Mouse (Mus musculus): ENCODE data around the gene Mrpl9.
A peak's percentile ranks its signal among the peaks of the same experiment; 100 is the strongest.

Mrpl9 gene

DNA sequence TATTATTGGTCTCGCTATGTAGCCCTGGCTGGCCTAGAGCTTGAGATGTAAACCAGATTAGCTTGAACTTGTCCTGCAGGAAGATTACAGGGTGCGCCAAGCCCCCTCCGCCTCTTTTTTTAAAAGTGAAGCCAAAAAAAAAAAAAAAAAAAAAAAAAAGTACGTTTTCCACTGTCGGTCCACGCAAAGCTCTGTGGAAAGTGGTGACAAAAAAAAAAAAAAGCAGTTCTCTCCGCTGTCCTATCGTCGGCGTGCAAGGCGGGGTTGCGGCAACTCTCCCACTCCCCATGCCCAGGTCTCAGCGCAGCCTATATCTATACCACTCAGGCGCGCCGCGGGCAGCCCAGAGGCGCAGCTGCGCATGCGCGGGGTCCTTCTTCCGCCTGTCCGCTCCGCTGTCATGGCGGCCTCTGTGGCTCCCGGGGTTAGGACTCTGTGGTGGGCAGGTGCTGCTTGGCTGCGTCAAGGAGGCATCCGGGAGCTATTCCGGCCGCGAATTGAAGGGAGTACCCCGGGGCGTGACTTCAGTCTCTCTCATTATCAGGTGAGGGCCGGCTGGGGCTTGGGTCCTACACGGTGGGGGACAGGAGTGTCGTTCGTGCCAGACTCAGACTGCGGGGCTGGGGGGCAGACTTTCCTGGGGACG, at the start of gene Mrpl9:
Gene Mrpl9 (plus strand): TSS at position 368 of the 646 bp plus-strand sequence.
- peak; percentile 85 for DNase-seq (ENCODE audit: low read depth, low spot score)

DNA sequence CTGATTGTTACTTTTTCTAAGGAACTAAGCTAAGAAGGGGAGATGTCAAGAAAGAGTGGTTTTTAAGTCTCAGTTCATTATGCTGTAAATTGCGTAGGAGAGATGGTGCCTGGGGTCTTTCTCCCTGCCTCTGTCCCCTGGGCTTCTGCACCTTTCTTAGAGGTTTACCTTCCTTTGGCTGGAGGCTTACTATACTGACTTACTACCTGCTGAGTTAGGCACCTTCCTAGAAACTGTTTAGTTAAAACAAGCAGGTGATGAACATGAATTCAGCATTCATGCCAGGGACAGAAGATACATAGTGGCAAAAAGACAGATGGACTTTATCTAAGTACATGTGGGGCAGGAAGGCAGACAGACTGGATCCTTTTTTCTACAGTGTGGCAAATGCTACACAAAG, 46.8 kb upstream of the Mrpl9 start:
- no peak for DNase-seq (ENCODE audit: low read depth, low spot score)

DNA sequence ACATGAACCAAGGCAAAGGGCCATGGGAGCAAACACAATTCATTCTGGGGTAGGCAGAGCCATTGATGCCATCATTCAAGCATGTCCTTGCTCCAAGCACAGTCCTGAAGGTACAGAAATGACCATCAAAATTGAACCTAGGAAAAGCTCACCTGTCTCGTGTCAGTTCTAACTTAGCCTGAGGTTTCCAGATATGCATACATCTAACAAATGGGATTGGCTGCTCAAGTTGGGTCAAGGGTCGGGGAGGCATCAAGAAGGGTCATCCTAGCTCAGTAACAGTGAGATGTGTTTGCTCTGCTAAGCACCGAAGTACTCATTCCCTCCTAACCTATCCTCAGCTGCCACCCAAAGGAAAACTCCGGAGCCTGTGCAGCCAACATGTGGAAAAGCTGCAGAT, 46.3 kb upstream of the Mrpl9 start:
- no peak for DNase-seq (ENCODE audit: low read depth, low spot score)

DNA sequence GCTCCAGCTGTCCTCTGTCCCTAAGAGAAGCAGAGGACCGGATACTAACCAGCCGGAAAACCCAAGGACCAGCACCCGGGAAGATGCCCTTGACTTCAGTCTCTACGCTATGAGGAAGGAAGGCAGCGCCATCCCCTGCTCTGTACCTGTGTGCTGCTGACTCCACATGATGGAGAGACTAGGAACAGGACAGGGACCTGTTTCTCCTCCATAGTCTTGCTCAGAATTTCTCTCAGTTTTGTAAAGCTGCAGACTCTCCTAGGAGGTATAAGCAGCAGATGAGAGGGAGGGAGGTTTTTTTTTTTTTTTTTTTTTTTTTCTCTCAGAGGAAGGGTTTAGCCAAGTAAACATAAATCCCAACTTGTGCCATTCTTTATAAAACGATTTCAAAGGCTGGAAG, 44.9 kb upstream of the Mrpl9 start, which contains the start of gene Lingo4:
Gene Lingo4 (plus strand): TSS at position 301 of the 400 bp plus-strand sequence.
- DNase-seq (ENCODE audit: low read depth, low spot score) = no peak

DNA sequence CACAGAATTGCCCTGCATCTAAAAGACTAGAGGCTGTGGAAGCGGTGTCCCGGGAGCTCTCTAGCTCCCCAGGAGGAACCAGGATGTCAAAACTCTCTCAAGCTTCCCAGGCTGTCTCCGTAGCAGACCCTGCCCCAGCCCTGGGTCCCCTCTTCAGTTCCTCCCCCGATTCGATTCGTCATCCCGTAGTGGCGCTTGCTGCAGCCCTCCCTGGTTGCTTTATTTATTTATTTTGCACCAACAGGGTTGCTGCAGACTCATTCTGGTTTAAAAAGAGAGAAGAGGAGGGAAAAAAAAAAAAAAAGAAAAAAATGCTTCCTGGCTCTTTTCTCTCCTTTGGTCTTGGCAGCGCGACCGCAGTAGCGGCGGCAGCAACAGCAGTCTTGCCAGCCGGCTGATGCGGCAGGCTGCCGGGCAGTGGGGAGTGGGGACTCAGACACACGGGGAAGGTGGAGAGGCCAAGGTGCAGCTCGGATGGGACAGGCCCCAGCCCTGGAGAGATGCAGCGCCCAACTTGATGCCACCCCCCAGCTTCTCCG, 44.1 kb upstream of the Mrpl9 start:
- no peak for DNase-seq (ENCODE audit: low read depth, low spot score)

DNA sequence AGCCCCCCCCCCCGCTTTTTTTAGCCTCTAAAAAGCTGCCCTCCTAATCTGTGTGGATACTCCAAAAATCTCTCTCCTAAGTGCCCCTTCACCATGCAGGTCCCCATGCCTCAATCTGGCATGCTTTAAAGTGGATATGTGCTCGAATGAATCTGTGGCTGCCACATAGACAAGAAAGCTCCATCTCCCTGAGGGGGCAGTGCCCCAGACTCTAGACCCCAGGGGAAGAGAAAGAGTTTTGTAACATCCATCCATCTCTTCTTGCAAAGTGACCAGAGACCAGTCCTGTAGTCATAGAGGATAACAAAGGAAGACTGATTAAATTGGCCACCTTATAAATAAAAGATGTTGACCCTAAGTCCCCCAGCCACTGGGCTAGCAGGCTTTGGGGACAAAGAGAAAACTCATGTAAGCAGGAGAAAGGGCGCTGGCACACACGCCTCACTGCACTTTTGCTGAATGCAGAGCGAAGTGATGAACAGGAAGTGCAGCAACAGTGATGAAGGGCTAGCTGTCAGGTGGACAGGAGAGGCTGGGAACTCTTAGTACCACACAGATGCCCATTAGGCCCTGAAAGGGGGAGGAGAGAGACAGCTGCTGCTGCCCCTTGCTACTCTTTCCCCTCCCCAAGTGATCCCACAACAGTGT, 43.3 kb upstream of the Mrpl9 start:
- DNase-seq (ENCODE audit: low read depth, low spot score) = no peak

DNA sequence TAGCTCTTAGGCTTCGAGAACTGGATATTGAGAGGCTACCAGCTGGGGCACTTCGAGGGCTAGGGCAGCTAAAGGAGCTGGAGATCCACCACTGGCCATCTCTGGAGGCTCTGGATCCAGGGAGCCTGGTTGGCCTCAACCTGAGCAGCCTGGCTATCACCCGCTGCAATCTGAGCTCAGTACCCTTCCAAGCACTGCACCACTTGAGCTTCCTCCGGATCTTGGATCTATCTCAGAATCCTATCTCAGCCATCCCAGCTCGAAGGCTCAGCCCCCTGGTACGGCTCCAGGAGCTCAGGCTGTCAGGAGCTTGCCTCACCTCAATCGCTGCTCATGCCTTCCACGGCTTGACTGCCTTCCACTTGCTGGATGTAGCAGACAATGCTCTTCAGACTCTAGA, 40.7 kb upstream of the Mrpl9 start:
- DNase-seq (ENCODE audit: low read depth, low spot score) = no peak

DNA sequence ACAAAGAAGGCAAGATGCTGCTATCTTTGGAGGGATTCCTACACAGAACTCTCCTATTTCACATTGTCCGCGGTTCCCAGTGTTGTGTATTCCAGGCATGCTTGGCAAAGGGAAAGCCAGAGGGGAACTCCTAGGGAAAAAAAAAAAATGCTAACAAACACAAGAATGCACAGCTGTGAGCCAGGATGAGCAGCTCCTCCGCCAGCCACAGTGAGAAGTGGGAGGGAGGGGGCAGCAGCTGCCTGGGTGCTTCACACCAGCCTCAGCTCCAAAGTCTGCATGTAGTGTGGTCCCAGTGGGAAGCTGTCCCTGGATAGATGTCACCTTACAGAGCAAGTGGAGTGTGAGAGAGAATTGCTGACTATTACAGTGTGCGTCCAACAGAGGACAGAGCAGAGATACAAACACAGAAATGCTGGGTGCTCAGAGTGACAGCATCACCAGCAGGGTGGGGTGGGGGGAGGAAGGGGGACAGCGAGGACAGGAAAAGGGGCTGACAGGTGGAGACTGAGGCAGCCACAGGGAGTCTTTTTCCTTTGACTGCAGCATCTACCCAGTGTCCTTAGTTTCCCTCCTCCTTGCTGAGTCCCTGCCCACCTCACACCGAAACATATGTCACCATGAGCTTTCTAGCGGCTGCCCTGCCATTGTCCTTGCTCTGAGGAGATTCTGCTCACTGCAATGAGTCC, 38.6 kb upstream of the Mrpl9 start:
- DNase-seq (ENCODE audit: low read depth, low spot score) = no peak

DNA sequence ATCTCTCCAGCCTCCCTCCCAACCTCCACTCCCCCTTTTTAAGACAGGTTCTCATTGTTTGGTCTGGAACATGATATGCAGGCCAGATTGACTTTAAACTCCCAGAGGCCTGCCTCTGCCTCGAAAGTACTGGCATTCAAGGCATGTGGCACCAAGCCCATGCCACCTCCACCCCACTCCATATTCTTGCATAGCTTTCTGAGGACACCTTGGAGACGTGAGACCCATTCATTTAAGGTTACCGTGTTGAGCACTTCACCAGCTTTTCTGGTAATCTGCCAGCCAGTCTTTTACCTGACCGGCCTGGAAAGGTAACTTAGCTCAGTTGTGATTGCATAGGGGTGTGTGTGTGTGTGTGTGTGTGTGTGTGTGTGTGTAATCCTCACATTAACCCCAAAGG, 37.6 kb upstream of the Mrpl9 start:
- DNase-seq (ENCODE audit: low read depth, low spot score) = no peak

DNA sequence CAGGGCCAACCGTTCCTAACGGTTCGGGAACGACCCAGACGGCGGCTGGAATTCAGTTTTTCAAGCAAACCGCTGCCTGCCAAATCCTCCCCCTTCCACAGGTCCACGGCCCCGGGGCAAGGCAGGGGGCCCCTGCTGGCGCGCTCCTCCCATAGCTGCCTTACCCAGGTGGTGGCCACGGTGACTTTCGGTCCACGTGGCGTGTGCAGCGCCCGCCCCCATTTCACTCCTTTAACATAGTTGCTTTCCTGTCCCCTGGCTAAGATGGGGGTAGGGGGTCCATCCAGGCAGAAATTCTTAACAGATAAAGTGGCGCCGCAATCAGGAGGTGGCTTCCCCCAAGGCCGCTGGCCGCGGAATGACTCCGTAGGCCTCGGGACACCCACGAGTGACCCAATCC, 30.6 kb upstream of the Mrpl9 start:
- DNase-seq (ENCODE audit: low read depth, low spot score) = no peak

DNA sequence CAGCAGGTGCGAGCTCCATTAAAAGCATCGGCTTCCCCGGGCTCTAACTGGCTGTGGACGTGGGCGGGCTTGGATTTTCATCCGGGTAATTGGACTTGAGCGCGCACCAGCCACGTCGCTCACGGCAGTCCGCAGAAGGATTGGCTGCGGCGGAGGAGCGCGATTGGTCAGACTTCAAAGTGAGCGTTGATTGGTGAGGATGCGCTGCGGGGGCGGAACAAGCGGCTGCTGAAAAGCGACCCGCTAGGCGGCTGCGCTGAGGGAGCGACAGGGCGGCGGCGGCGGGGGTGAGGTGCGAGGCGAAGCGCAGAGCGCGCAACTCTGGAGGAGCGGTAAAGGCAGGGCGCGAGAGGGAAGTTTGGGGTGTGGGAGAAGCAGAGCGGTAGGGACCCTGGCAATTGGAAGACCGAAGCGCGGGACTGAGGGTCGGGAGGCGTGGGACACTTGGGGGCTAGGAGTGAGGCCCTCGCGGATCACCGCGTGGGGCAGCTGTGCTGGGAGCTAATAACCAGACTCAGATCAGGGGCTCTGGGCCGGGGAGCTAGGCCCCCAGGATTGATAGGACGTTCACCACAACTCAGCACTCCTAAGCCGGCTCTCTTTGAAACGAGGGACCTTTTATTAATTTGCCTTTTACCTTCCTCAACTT, 30.0 kb upstream of the Mrpl9 start, which contains the start of gene Tdrkh:
Gene Tdrkh (plus strand): TSS at position 243 of the 649 bp plus-strand sequence.
- peak; percentile 92 for DNase-seq (ENCODE audit: low read depth, low spot score)

DNA sequence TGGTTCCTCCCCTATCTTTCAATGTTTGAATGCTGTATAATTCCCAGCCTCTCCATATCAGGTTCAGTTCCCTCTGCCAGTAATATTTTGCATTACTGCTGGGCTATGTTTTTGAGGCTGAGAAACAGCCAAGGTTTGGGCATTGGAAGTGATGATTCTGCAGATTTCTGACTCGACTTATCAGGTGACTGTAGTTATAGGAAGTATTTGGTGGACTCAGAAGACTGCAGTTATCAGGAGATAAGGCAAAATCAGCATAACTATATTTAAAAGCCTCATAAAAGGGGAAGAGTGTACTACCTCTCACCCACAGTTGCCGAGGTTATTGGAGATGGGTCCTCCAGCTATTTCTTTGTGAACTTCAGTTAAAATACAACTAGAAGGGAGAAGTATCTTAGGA, 12.1 kb upstream of the Mrpl9 start:
- no peak for DNase-seq (ENCODE audit: low read depth, low spot score)

DNA sequence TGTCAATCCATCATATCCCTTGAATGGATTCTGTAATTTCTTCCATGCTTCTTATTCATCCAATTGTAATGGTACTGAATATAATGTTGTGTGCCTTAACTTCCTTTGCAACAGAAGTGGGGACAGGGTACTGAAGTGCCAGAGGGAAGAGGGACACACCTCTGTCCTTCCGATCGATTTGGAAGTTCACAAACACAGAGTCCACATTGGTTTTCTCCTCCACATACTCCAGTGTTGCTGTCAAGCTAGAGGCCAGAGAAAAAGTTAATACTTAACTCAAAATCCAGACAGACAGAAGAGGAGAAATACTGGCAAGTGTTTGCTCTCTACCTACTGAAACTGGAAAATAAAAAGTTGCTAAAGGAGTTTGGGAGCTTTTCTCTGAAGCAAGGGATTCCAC, 8.8 kb upstream of the Mrpl9 start:
- no peak for DNase-seq (ENCODE audit: low read depth, low spot score)

DNA sequence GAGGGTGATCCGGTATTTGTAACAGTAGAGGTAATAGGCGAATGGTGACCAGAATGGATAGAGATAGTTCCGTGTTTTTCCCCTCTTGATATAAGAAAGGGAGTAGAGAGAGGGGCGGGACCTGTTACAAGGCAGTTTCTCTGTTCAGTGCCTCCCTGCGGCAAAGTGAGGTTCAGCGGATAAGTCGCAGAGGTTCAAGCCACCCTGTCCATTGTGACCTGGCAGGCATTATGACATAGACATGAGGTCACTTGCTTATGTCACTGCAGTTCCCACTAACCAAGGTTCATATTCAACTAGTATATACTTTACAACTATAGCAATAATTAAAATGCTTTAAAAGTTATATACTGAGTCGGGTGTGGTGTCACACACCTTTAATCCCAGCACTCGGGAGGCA, 6.7 kb upstream of the Mrpl9 start:
- no peak for DNase-seq (ENCODE audit: low read depth, low spot score)

DNA sequence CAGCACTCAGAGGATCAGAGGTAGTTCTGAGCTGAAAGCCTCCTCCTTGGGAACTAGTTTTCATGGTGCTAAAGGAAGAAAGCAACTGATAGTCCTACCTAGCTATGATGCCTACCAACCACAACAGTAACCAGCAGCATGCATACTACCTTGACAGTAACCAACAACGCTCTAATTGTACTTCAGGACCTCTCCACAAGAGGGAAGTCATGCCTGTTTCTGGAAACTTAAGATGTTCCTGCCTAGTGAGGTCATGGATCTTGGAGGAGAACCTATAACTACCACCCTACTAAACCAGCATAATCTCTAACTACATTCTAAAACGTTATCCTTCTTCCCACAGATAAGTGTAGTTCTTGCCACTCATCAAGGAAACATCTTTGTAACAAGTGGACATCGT, 1.9 kb upstream of the Mrpl9 start:
- DNase-seq (ENCODE audit: low read depth, low spot score) = no peak

DNA sequence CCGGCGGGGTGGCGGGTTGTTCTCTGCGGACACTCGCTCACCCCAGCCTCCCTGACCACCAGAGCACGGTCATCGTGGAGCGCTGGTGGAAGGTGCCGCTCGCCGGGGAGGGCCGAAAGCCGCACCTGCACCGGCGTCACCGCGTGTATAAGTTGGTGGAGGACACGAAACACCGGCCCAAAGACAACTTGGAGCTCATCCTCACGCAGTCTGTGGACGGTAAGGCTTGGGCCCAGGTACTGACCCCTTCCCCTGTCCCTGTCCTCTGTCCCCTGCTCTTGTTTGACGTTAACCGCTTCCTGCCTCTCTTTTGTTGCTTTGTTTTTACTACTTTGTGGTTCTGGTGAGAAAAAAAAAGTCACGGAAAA, 463 bp downstream of the Mrpl9 start, which contains the start of gene Oaz3:
Gene Oaz3 (minus strand): TSS at position 319 of the 368 bp plus-strand sequence.
- DNase-seq (ENCODE audit: low read depth, low spot score) = no peak

DNA sequence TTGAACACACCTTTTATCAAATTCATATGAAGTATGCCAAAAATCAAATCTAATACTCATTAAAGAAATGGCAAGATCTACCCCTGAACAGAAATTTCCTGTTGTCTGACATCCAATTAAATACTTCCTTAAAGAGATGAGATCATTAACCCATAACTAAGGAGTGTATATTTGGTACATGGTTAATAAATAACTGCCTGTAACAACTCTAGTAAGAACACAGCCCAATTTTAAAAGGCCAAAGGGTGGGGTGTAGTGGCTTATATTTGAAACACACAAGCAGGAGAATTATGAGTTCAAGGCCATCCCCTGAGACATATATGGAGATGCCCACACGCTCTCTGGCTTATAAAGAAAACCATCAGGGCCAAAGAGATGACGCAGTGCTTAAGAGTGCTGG, 6.3 kb downstream of the Mrpl9 start:
- no peak for DNase-seq (ENCODE audit: low read depth, low spot score)

DNA sequence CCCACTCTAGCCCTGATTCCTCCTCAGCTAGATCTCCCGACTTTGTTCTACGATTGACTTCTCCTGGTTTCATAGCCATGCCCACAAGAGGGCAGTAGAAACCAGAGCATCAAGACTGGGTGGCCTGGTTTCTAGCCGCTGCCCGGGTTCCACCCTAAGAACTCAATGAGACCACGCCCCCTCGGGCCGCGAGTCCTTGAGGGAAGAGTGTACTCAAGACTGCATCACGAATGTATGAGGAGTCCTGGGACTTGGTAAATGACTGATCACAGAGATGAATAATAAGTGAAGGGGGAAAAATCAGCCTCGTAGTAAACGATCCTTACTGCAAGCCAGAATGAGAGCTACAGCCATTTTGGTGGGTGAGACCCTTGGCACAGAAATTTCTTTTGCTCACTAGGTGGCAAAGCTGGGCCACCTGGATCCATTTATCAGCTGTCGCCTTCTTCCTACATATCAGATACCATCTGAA, 13.4 kb downstream of the Mrpl9 start:
- DNase-seq (ENCODE audit: low read depth, low spot score) = peak; percentile 73

DNA sequence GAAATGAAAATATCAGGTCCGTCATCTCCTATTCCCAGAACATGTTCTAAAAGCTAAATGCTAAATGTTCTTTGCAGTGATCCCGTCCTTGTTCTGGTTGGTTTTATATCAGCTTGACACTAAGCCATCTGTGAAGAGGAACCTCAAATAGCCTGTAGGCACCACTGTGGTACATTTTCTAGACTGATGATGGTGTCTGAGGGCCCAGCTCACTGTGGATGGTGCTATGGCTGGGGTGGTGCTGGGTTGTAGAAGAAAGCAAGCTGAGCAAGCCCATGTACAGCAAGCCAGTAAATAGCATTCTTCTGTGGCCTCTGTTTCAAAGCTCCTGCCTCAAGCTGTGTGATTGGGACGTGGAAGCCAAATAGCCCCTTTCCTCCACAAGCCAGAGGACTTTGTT, 13.9 kb downstream of the Mrpl9 start:
- DNase-seq (ENCODE audit: low read depth, low spot score) = no peak

DNA sequence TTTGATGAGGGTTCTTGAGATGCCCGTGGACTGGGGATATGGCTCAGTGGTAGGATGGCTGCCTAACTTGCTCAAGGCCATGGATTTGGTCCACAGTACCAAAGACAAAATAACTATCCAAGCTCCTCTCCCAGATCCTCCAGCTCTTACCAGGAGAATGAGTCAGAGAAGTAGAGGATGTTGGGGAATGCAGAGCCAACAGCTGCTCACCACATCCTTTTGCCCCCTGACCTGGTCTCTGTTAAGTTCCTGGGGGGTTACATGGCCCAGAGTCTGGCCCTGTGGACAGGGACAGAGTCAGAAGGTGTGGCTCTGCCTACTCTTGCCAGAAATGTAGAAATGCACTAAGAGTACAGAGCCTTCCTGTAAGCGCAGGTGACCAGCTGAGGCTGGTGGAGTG, 16.7 kb downstream of the Mrpl9 start:
- DNase-seq (ENCODE audit: low read depth, low spot score) = no peak

DNA sequence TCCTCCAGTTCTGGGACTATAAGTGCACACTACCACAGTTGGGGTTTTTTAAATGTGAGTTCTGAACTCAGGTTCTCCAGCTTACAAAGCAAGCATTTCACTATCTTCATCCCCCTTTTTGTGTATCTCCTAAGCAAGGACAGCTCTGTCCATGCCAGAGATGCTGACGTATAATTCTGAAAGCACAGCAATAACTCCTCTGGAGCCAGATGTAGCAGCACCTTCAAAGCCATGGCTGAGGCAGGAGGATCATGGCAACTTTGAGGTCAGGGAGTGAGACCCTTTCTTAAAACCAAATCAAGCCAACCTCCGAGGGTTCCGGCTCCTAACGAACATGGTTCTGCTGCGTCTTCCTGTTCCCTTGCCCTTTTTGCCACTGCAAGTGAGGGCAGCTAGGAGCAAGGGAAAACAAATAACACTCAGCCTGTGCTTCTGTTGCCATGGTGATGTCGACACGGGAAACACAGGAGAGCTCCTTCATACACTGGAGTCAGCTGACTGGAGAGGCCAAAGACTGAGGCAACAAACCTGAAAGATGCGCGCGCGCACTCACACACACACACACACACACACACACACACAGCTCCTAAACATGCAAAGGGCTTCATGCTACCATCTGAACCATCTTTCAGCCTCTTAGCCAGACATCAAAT, 20.9 kb downstream of the Mrpl9 start:
- DNase-seq (ENCODE audit: low read depth, low spot score) = no peak

Data from retina, adult 2 months (tissue).